Mouse (Mus musculus) liver, postnatal 0 days (tissue): Measurements from ENCODE around the gene Mylip. TPM values are rescaled to one million over a fixed set of nuclear protein-coding genes. Genes with fewer than 3 reads are reported as not detected.

Experiments used
- ATAC-seq: fragments of 200-750 bp; cut with Nextera tagmentation; 2 replicates; pipeline ENCODE4 v1.8.0; 2017; ENCODE audit warnings: mild to moderate bottlenecking, moderate library complexity
- DNase-seq: peaks from one replicate; pipeline ENCODE4 v3.0.0-alpha.2; 2016
- H3K27ac ChIP-seq: fragments of 300-500 bp; sonication (generic); 2 replicates; pipeline ENCODE4 v1.5.1; 2014; ENCODE audit warnings: antibody characterized with exemption, moderate library complexity, mild to moderate bottlenecking, low read depth
- H3K27me3 ChIP-seq: fragments of 300-500 bp; sonication (generic); 2 replicates; pipeline ENCODE4 v1.6.1; 2014; ENCODE audit warnings: low read length, control low read depth, mixed read lengths; ENCODE audit not compliant: insufficient read depth
- H3K36me3 ChIP-seq: fragments of 300-500 bp; sonication (generic); replicated peaks from 2 replicates; pipeline ENCODE4 v1.6.1; 2014; ENCODE audit warnings: mild to moderate bottlenecking, control low read depth, low read length, moderate library complexity, mixed read lengths; ENCODE audit not compliant: insufficient read depth
- H3K4me1 ChIP-seq: fragments of 300-500 bp; sonication (generic); 2 replicates; pipeline ENCODE4 v1.6.1; 2014; ENCODE audit warnings: antibody characterized with exemption, mild to moderate bottlenecking, control low read depth; ENCODE audit not compliant: insufficient read depth
- H3K4me2 ChIP-seq: fragments of 300-500 bp; sonication (generic); 2 replicates; pipeline ENCODE4 v1.6.1; 2014; ENCODE audit warnings: low read depth, mild to moderate bottlenecking, low read length, moderate library complexity, mixed read lengths
- H3K4me3 ChIP-seq: fragments of 300-500 bp; sonication (generic); 2 replicates; pipeline ENCODE4 v1.5.1; 2014; ENCODE audit warnings: low read depth, low read length
- H3K9ac ChIP-seq: fragments of 300-500 bp; sonication (generic); replicated peaks from 2 replicates; pipeline ENCODE4 v1.6.1; 2014; ENCODE audit warnings: mild to moderate bottlenecking, moderate library complexity
- H3K9me3 ChIP-seq: fragments of 300-500 bp; sonication (generic); 2 replicates; pipeline ENCODE4 v1.6.1; 2016; ENCODE audit warnings: mild to moderate bottlenecking, control low read depth, low read length, mixed read lengths
- CTCF ChIP-seq: sonication (generic); IDR thresholded peaks from 2 replicates; pipeline ENCODE4 v1.5.1; 2016; ENCODE audit warnings: antibody characterized with exemption, low read depth
- EP300 ChIP-seq: IDR thresholded peaks from 2 replicates; pipeline ENCODE4 v1.6.1; 2016; ENCODE audit warnings: antibody characterized with exemption, low read depth, mild to moderate bottlenecking
- WGBS: fragments of 180-500 bp; shearing (Covaris S2); extraction: QIAGEN DNeasy Blood & Tissue Kit; methylation state at CpG from one replicate; pipeline ENCODE4 v1.1.7; 2014; ENCODE audit not compliant: insufficient replicate concordance; 5-methylcytosine and 5-hydroxymethylcytosine counted together
- polyA plus RNA-seq: library from polyadenylated mRNA; unstranded; fragments of >200 nt; fragmentation: Nextera tagmentation; extraction: Ambion mirVana; gene quantifications from 2 replicates; pipeline ENCODE4 v1.2.1, GENCODE M21; 2015

The Mylip gene
- polyA plus RNA-seq, 1 experiment from 2014 or later = 7.4 TPM

DNA sequence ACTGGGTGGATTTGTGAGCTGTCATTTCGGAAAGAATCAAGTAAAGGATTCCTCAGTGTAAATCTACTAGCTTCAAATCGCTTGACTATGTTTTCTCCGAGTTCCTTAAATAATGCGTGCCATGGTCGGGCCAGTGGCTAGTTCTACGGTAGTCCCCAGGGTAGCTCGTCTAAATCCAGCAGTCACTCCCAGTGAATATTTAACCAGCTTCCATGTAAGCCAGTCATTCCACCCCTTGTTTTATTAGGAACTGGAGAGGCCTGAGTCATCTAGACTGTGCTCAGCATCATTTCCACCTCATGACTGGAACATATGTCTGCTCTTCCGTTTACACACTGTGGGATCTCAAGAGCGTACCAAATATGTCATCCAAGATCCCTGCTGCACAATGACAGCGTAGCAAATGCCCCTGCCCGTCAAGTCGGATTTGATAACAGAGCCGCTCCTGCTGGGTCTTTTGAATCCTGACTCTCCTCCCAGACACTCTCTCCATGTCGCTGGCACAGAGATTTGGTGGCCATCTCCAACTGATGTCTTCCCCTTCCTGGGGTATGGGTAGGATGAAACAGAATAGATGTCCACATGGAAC is 71.9 kb downstream of the Mylip start:
- Histone ChIP-seq H3K27ac (no peak overlapping the region), H3K4me2 (no peak overlapping the region), H3K4me1 (no peaks in the 10 kb centered on the region), H3K36me3 (no peaks in the 10 kb centered on the region), H3K9ac (no peak overlapping the region), H3K9me3 (no peaks in the 10 kb centered on the region), H3K27me3 (peaks cover 6% of the 10 kb centered on the region; the same call in 1 of the 2 replicates), H3K4me3 (no peak overlapping the region)
- ATAC-seq = no peak
- 80% methylated on average over 14 of the region's 14 CpGs for WGBS
- DNase-seq = no peak
- TF ChIP-seq CTCF (no peak), EP300 (no peak)

Other genes with a start within 250 kb of the Mylip start
- 63.6 and 75.5 TPM in 2 replicates for gene Gmpr, start 117.7 kb downstream of the Mylip start, polyA plus RNA-seq